Mouse (Mus musculus): ENCODE data around the gene Gm37240. TPM values are rescaled to one million over a fixed set of nuclear protein-coding genes. Genes with fewer than 3 reads are reported as not detected.

Gene Gm37240
- total RNA-seq, 1 experiment: 1.2 TPM

GRCm38 (mm10) chr3:85198496-85198895 is 688.8 kb downstream of the Gm37240 start:
- no peak overlapping the region for H3K27ac ChIP-seq (ENCODE audit: insufficient read depth, low read depth, low read length, poor library complexity, severe bottlenecking)
- no peak overlapping the region for H3K9ac ChIP-seq (ENCODE audit: insufficient read depth, low read depth, low read length, poor library complexity, severe bottlenecking)
- no peaks in the 10 kb centered on the region for H3K36me3 ChIP-seq (ENCODE audit: control insufficient read depth, insufficient read depth, low read length, poor library complexity, severe bottlenecking)
- no peaks in the 10 kb centered on the region for H3K4me1 ChIP-seq (ENCODE audit: control insufficient read depth in 2 of 2, insufficient read depth in 2 of 2, low read length in 2 of 2, poor library complexity in 1 of 2)
- in situ Hi-C loops (cut with MboI; ENCODE audit: low sequenced_read_pairs in 2 of 2, unreplicated experiment in 2 of 2): no loop called here
- H3K9me3 ChIP-seq (ENCODE audit: control insufficient read depth, insufficient read depth, low read depth, low read length): no peaks in the 10 kb centered on the region
- TF ChIP-seq ZC3H11A (IDR thresholded peaks at IDR 0.05; ENCODE audit: borderline replicate concordance, low read depth, low read length) (no peak), ZNF384 (IDR thresholded peaks at IDR 0.05; ENCODE audit: low read depth, low read length) (no peak), MAFK (IDR thresholded peaks at IDR 0.05; ENCODE audit: insufficient read depth, low read depth, low read length) (no peak), HCFC1 (IDR thresholded peaks at IDR 0.05; ENCODE audit: borderline replicate concordance, insufficient read depth, low read length) (no peak), CHD2 (IDR thresholded peaks at IDR 0.05; ENCODE audit: low read depth, low read length) (no peak)
- DNase-seq (ENCODE audit: low read depth, low spot score): no peak
- H3K4me3 ChIP-seq (ENCODE audit: insufficient read depth in 1 of 2, low read depth in 1 of 2, low read length in 2 of 2, poor library complexity in 1 of 2, severe bottlenecking in 1 of 2): no peak overlapping the region

- no peak overlapping the region for H3K9ac ChIP-seq (ENCODE audit: insufficient read depth, low read depth, low read length, poor library complexity, severe bottlenecking)
- no peaks in the 10 kb centered on the region for H3K36me3 ChIP-seq (ENCODE audit: control insufficient read depth, insufficient read depth, low read length, poor library complexity, severe bottlenecking)
- TF ChIP-seq ZNF384 (IDR thresholded peaks at IDR 0.05; ENCODE audit: low read depth, low read length) (no peak), ZC3H11A (IDR thresholded peaks at IDR 0.05; ENCODE audit: borderline replicate concordance, low read depth, low read length) (no peak), HCFC1 (IDR thresholded peaks at IDR 0.05; ENCODE audit: borderline replicate concordance, insufficient read depth, low read length) (no peak), MAFK (IDR thresholded peaks at IDR 0.05; ENCODE audit: insufficient read depth, low read depth, low read length) (no peak), CHD2 (IDR thresholded peaks at IDR 0.05; ENCODE audit: low read depth, low read length) (no peak)
- no peak overlapping the region for H3K27ac ChIP-seq (ENCODE audit: insufficient read depth, low read depth, low read length, poor library complexity, severe bottlenecking)
- H3K9me3 ChIP-seq (ENCODE audit: control insufficient read depth, insufficient read depth, low read depth, low read length): no peaks in the 10 kb centered on the region
- no peaks in the 10 kb centered on the region for H3K4me1 ChIP-seq (ENCODE audit: control insufficient read depth in 2 of 2, insufficient read depth in 2 of 2, low read length in 2 of 2, poor library complexity in 1 of 2)
- in situ Hi-C loops (cut with MboI; ENCODE audit: low sequenced_read_pairs in 2 of 2, unreplicated experiment in 2 of 2): no loop called here
- no peak for DNase-seq (ENCODE audit: low read depth, low spot score)
- H3K4me3 ChIP-seq (ENCODE audit: insufficient read depth in 1 of 2, low read depth in 1 of 2, low read length in 2 of 2, poor library complexity in 1 of 2, severe bottlenecking in 1 of 2): no peak overlapping the region
Observed at GRCm38 (mm10) chr3:85197148-85197547, 690.2 kb downstream of the Gm37240 start.

GRCm38 (mm10) chr3:85196591-85196990 is 690.7 kb downstream of the Gm37240 start:
- TF ChIP-seq ZNF384 (IDR thresholded peaks at IDR 0.05; ENCODE audit: low read depth, low read length) (no peak), MAFK (IDR thresholded peaks at IDR 0.05; ENCODE audit: insufficient read depth, low read depth, low read length) (no peak), HCFC1 (IDR thresholded peaks at IDR 0.05; ENCODE audit: borderline replicate concordance, insufficient read depth, low read length) (no peak), CHD2 (IDR thresholded peaks at IDR 0.05; ENCODE audit: low read depth, low read length) (no peak), ZC3H11A (IDR thresholded peaks at IDR 0.05; ENCODE audit: borderline replicate concordance, low read depth, low read length) (no peak)
- Histone ChIP-seq H3K9me3 (ENCODE audit: control insufficient read depth, insufficient read depth, low read depth, low read length) (no peaks in the 10 kb centered on the region), H3K4me3 (ENCODE audit: insufficient read depth in 1 of 2, low read depth in 1 of 2, low read length in 2 of 2, poor library complexity in 1 of 2, severe bottlenecking in 1 of 2) (no peak overlapping the region), H3K9ac (ENCODE audit: insufficient read depth, low read depth, low read length, poor library complexity, severe bottlenecking) (no peak overlapping the region), H3K4me1 (ENCODE audit: control insufficient read depth in 2 of 2, insufficient read depth in 2 of 2, low read length in 2 of 2, poor library complexity in 1 of 2) (no peaks in the 10 kb centered on the region), H3K36me3 (ENCODE audit: control insufficient read depth, insufficient read depth, low read length, poor library complexity, severe bottlenecking) (no peaks in the 10 kb centered on the region), H3K27ac (ENCODE audit: insufficient read depth, low read depth, low read length, poor library complexity, severe bottlenecking) (no peak overlapping the region)
- in situ Hi-C loops (cut with MboI; ENCODE audit: low sequenced_read_pairs in 2 of 2, unreplicated experiment in 2 of 2): no loop called here
- DNase-seq (ENCODE audit: low read depth, low spot score): no peak

GRCm38 (mm10) chr3:85195068-85195481 is 692.2 kb downstream of the Gm37240 start:
- H3K27ac ChIP-seq (ENCODE audit: insufficient read depth, low read depth, low read length, poor library complexity, severe bottlenecking): no peak overlapping the region
- no peaks in the 10 kb centered on the region for H3K4me1 ChIP-seq (ENCODE audit: control insufficient read depth in 2 of 2, insufficient read depth in 2 of 2, low read length in 2 of 2, poor library complexity in 1 of 2)
- peak overlapping the region; percentile 27 to 74; a peak in 3 of 4 replicates for H3K4me3 ChIP-seq (ENCODE audit: insufficient read depth in 1 of 2, low read depth in 1 of 2, low read length in 2 of 2, poor library complexity in 1 of 2, severe bottlenecking in 1 of 2)
- H3K9me3 ChIP-seq (ENCODE audit: control insufficient read depth, insufficient read depth, low read depth, low read length): no peaks in the 10 kb centered on the region
- H3K36me3 ChIP-seq (ENCODE audit: control insufficient read depth, insufficient read depth, low read length, poor library complexity, severe bottlenecking): no peaks in the 10 kb centered on the region
- in situ Hi-C loops (cut with MboI; ENCODE audit: low sequenced_read_pairs in 2 of 2, unreplicated experiment in 2 of 2): no loop called here
- H3K9ac ChIP-seq (ENCODE audit: insufficient read depth, low read depth, low read length, poor library complexity, severe bottlenecking): peak overlapping the region; percentile 14; the same call in 1 of the 2 replicates
- DNase-seq (ENCODE audit: low read depth, low spot score): no peak
- TF ChIP-seq MAFK (IDR thresholded peaks at IDR 0.05; ENCODE audit: insufficient read depth, low read depth, low read length) (no peak), HCFC1 (IDR thresholded peaks at IDR 0.05; ENCODE audit: borderline replicate concordance, insufficient read depth, low read length) (no peak), CHD2 (IDR thresholded peaks at IDR 0.05; ENCODE audit: low read depth, low read length) (no peak), ZNF384 (IDR thresholded peaks at IDR 0.05; ENCODE audit: low read depth, low read length) (no peak), ZC3H11A (IDR thresholded peaks at IDR 0.05; ENCODE audit: borderline replicate concordance, low read depth, low read length) (no peak)

- H3K9me3 ChIP-seq (ENCODE audit: control insufficient read depth, insufficient read depth, low read depth, low read length): no peaks in the 10 kb centered on the region
- no peak overlapping the region for H3K27ac ChIP-seq (ENCODE audit: insufficient read depth, low read depth, low read length, poor library complexity, severe bottlenecking)
- H3K36me3 ChIP-seq (ENCODE audit: control insufficient read depth, insufficient read depth, low read length, poor library complexity, severe bottlenecking): no peaks in the 10 kb centered on the region
- H3K4me3 ChIP-seq (ENCODE audit: insufficient read depth in 1 of 2, low read depth in 1 of 2, low read length in 2 of 2, poor library complexity in 1 of 2, severe bottlenecking in 1 of 2): no peak overlapping the region
- TF ChIP-seq ZC3H11A (IDR thresholded peaks at IDR 0.05; ENCODE audit: borderline replicate concordance, low read depth, low read length): no peak
- no peak for TF ChIP-seq CHD2 (IDR thresholded peaks at IDR 0.05; ENCODE audit: low read depth, low read length)
- no peak for TF ChIP-seq HCFC1 (IDR thresholded peaks at IDR 0.05; ENCODE audit: borderline replicate concordance, insufficient read depth, low read length)
- TF ChIP-seq MAFK (IDR thresholded peaks at IDR 0.05; ENCODE audit: insufficient read depth, low read depth, low read length): no peak
- no peak for TF ChIP-seq ZNF384 (IDR thresholded peaks at IDR 0.05; ENCODE audit: low read depth, low read length)
- in situ Hi-C loops (cut with MboI; ENCODE audit: low sequenced_read_pairs in 2 of 2, unreplicated experiment in 2 of 2): no loop called here
- H3K4me1 ChIP-seq (ENCODE audit: control insufficient read depth in 2 of 2, insufficient read depth in 2 of 2, low read length in 2 of 2, poor library complexity in 1 of 2): no peaks in the 10 kb centered on the region
- DNase-seq (ENCODE audit: low read depth, low spot score): no peak
- no peak overlapping the region for H3K9ac ChIP-seq (ENCODE audit: insufficient read depth, low read depth, low read length, poor library complexity, severe bottlenecking)
Observed at GRCm38 (mm10) chr3:85189791-85190190, 697.5 kb downstream of the Gm37240 start.

All from ES-E14 (cell line).